Mouse (Mus musculus) olfactory bulb, adult 2 months (tissue): ENCODE measurements around the gene Slc10a1.

Source experiments
- CTCF ChIP-seq: fragments of 200-500 bp; IDR thresholded peaks from 2 replicates; pipeline ENCODE4 v1.5.1; 2012; ENCODE audit warnings: low read depth, mild to moderate bottlenecking, low read length, moderate library complexity; ENCODE audit not compliant: insufficient read depth
- POLR2A ChIP-seq: fragments of 200-500 bp; IDR thresholded peaks from 2 replicates; pipeline ENCODE4 v1.6.1; 2012; ENCODE audit warnings: mild to moderate bottlenecking, low read depth, low read length, moderate library complexity; ENCODE audit not compliant: insufficient read depth

- TF ChIP-seq POLR2A (no peak), CTCF (no peak)
Observed at GRCm38 (mm10) chr12:80943395-80943794, 25.1 kb downstream of the Slc10a1 start.
